Mouse (Mus musculus) embryonic fibroblast, embryonic 13.5 days (primary cell): Measurements from ENCODE around the gene Tap2.

ENCODE experiments used
- CTCF ChIP-seq: IDR thresholded peaks from 2 replicates; pipeline ENCODE4 v1.5.1; 2011; ENCODE audit warnings: mild to moderate bottlenecking, control low read depth, low read length, moderate library complexity, borderline replicate concordance; ENCODE audit not compliant: insufficient read depth
- POLR2A ChIP-seq: IDR thresholded peaks from 2 replicates; pipeline ENCODE4 v1.6.1; 2011; ENCODE audit warnings: low read depth, mild to moderate bottlenecking, control low read depth, low read length, moderate library complexity

- no peak for TF ChIP-seq POLR2A
- TF ChIP-seq CTCF, result no peak
Observed at GRCm38 (mm10) chr17:34200047-34200446, 3.3 kb upstream of the Tap2 start.
